Mouse (Mus musculus) layer of hippocampus, postnatal 25 days (tissue): ENCODE results near the gene Gimap9. TPM values are rescaled to one million over a fixed set of nuclear protein-coding genes. Genes with fewer than 3 reads are reported as not detected.
"Not testable (repeated sequence)": the region's sequence is repeated elsewhere in the genome, so short reads cannot be mapped to it uniquely, and the experiment has no call there.

Source experiments
- DNase-seq, 2 experiments: peaks; one replicate each; pipeline ENCODE4 v3.0.0; 2022; ENCODE audit warnings: mixed read lengths in 2 of 2, low spot score in 1 of 2; ENCODE audit errors: extremely low spot score in 1 of 2
- total RNA-seq, 2 experiments: library from RNA; stranded (reverse); gene quantifications; 2 replicates each; pipeline ENCODE4 v1.2.3; 2021

Gimap9 gene
- total RNA-seq, 2 experiments from 2014 or later = 0.64 TPM; not detected in 1

- DNase-seq = no peak
Measured at GRCm38 (mm10) chr6:48658721-48659120, 17.2 kb upstream of the Gimap9 start.

- DNase-seq = no peak
Measured at GRCm38 (mm10) chr6:48664750-48665149, 11.2 kb upstream of the Gimap9 start.

GRCm38 (mm10) chr6:48665471-48665870 is 10.5 kb upstream of the Gimap9 start:
- DNase-seq = no peak

GRCm38 (mm10) chr6:48666159-48666586 is 9.8 kb upstream of the Gimap9 start:
- no peak for DNase-seq

GRCm38 (mm10) chr6:48668022-48668421 is 7.9 kb upstream of the Gimap9 start:
- DNase-seq = no peak

- no peak for DNase-seq
Measured at GRCm38 (mm10) chr6:48669446-48669969, 6.4 kb upstream of the Gimap9 start.

- no peak for DNase-seq
Measured at GRCm38 (mm10) chr6:48674291-48675058, 1.5 kb upstream of the Gimap9 start.

- DNase-seq = no peak
Measured at GRCm38 (mm10) chr6:48675400-48675930, 464 bp upstream of the Gimap9 start.

- DNase-seq = no peak
Measured at GRCm38 (mm10) chr6:48676860-48677415, 1.0 kb downstream of the Gimap9 start.

GRCm38 (mm10) chr6:48677492-48678345 is 1.8 kb downstream of the Gimap9 start:
- no peak for DNase-seq

- DNase-seq = no peak
Measured at GRCm38 (mm10) chr6:48678391-48678790, 2.5 kb downstream of the Gimap9 start.

GRCm38 (mm10) chr6:48679701-48680100 is 3.8 kb downstream of the Gimap9 start:
- no peak for DNase-seq

GRCm38 (mm10) chr6:48680421-48680820 is 4.5 kb downstream of the Gimap9 start:
- DNase-seq = no peak

- no peak for DNase-seq
Measured at GRCm38 (mm10) chr6:48681472-48682090, 5.7 kb downstream of the Gimap9 start.

GRCm38 (mm10) chr6:48682271-48682670 is 6.3 kb downstream of the Gimap9 start:
- no peak for DNase-seq

GRCm38 (mm10) chr6:48683263-48683821 is 7.4 kb downstream of the Gimap9 start:
- not testable (repeated sequence) for DNase-seq

- DNase-seq = no peak
Measured at GRCm38 (mm10) chr6:48684319-48684718, 8.4 kb downstream of the Gimap9 start, which contains the start of gene Gimap4. Gene Gimap4 (plus strand): TSS chr6:48684549.

GRCm38 (mm10) chr6:48684806-48685205 is 8.9 kb downstream of the Gimap9 start:
- DNase-seq = no peak

GRCm38 (mm10) chr6:48685251-48685650 is 9.3 kb downstream of the Gimap9 start:
- DNase-seq = no peak
